Mouse (Mus musculus) ovary, postnatal 10 days (tissue): ENCODE data around the gene Fgf10.

ENCODE experiments used
- DNase-seq: peaks from one replicate; pipeline ENCODE4 v3.0.0; 2022; ENCODE audit warnings: low spot score

The Fgf10 gene

DNA sequence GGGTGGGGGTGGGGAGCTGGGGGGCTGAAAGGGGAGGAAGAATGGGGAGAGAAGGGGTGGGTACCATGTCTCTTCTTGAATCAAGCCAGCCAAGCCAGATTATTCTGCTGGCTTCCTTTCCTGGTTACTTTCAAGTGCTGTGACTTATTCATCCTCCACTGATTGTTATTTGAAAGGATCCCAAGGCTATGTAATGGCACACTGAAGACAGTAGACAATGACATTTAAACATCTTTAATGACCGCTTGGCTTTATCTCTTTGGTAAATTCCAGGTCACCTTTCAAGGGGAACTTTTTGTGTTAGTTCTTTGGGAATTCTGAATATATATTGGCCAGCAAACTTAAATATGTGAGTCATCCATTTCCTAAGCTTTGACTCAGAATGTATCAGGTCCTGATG lies 47.1 kb downstream of the Fgf10 start:
- no peak for DNase-seq

DNA sequence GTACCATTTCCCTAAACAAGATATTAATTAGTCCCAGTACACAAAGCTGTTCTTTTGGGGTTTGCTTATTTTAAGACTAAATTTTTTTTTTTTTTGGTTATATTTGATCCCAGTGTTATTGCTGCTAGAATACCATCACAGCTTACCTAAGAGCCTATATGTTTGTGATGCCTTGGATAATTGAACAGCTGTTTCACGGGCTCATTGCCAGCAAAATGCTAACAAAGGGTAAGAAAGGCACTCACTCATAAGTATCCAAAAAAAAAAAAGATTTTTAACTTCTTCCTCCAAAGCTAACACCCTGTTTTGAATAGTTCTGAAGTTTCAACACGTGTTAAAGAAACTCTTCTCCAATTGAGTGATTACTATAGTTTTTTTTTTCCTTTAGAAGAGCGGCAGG lies 48.8 kb downstream of the Fgf10 start:
- no peak for DNase-seq

GRCm38 (mm10) chr13:118721668-118722067 lies 52.1 kb downstream of the Fgf10 start:
- DNase-seq, result no peak

DNA sequence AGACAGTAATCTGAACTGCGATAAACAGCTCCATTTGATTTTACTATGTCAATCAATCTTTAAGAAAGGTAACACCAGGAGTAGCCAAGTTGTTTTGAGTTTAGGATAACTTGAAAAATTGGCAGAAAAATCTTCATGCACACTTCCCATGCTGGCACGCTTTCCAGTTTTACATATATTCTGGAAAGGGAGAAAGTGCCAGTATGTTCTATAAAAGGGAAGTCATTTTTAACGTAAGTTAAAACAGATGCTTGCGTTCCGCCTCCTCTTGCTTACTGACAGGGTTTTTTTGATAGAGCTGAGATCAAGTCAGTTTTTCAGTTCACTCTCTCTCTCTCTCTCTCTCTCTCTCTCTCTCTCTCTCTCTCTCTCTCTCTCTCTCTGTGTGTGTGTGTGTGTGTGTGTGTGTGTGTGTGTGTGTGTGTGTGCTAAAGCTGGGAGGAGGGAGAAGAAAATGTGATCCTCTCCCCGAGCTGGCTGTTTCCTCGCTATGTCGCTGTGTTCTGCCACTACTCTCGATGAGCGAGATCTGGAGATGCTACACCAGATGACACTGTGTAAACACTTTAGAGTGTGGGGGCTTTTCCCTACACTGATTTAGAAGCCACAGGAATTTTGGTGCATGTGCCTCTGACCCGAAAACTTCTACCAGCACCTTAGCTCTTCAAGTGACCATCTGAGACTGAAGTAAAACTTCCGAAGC lies 62.4 kb downstream of the Fgf10 start:
- no peak for DNase-seq

- no peak for DNase-seq
Measured at GRCm38 (mm10) chr13:118739854-118740411, 70.3 kb downstream of the Fgf10 start.

GRCm38 (mm10) chr13:118742788-118743187 lies 73.2 kb downstream of the Fgf10 start:
- DNase-seq, result no peak

DNA sequence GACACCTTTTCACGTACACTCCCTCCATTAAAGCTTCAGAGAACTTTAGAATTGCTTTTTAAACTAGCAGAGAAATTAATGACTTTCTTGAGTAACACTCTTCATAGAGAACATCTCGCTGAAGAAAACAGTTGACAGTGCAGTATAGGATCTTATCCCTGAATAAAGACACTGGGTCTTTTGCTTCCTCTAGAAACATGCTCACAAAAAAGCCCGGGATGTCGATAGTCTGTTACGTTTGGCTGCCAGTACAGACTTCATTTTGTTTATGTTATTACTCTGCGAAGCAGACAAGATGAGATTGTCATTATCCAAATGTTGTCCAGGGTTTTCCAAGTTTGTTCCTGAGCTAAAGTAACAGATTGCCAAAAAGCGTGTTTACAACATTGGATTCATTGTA lies 75.2 kb downstream of the Fgf10 start:
- DNase-seq, result no peak

DNA sequence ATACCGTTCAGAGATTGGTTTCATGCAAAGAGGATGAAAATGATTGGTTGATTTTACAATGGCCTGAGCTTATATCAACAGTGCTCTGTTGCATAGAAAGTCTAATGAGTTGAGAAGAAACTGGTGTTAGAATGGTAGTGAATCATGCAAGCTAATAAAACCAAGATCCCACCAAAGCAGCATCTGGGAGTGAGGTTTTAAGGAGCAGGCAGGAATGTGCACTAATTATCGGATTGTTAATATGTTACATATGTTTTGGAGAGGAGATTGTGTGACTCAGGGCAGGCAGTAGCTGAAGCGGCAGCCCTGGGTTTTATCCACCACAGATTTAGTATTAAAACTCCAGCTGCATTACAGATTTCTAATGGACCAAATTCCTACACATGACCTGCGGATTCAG lies 76.8 kb downstream of the Fgf10 start:
- DNase-seq, result no peak

- no peak for DNase-seq
Measured at GRCm38 (mm10) chr13:118754024-118754423, 84.4 kb downstream of the Fgf10 start.

DNA sequence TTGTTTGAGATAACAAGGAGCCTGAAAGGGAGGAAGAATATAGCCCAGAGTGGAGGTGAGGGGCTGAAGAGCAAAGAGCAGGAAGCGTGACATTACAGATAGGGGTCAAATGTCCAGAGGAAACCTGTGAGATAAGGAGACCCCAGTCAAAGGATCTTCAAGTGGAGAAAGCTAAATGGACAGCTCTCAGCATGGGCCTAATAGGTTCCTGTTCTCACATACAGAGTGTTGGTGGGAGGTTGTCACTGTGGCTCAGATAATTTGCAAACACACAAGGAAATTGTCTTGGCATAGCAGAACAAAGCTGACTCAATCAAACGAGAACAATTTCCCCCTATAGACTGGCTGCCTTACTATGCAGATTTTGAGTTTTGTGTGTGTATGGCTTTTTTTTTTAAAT lies 89.4 kb downstream of the Fgf10 start:
- no peak for DNase-seq

DNA sequence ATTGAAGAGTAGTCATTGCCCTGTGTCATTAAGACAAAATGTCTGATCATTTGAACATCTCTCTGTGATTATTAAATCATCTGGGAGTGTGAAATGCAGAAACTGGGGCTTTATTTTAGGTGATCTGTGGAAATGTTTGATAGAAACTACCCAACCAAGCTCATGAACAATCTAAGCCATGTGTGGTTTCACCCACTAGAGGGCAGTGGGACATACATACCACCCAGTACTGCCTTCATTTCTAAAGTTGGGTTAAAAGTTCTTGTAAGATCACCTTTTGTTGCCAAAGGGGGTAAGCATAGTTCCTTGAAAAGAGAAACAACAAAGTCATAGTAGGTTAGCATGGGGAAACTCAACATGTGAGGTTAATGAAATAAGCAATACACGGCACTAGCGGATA lies 93.4 kb downstream of the Fgf10 start:
- DNase-seq, result no peak

DNA sequence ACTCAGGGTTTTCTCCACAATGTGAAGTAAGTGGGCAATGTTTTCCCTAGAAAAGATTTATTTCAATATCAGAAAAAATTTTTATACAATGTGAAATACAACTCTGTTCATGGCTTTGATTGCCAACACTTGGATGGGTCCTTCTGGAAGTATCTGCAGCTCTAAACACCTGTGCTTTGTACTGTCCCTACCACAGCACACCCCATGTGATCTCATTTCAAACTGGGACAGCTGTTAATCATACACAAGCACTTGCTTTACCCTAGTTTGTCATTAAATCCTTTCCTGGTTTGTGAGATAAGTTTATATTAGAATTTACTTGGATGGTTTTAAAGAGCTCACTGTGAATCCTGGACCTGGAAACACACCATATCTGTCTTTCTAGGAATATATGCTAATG lies 102.6 kb downstream of the Fgf10 start:
- no peak for DNase-seq

DNA sequence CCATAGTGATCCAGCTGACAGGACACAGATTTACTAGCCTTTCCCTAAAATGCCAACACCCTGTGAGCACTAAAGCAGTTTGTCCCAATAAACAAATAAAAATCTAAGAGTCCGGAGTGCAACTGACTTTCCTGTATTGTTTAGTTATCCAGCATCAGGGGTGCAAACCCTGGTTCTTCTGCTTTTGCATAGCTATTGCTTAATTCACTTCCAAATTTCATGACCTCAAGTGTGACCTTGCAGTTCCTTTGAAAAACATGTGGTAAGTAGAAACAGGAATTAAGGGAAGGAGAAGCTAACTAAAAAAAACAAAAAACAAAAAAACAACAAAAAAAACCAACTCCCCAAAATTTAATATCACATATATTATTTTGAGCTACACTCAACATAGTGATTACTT lies 105.6 kb downstream of the Fgf10 start:
- no peak for DNase-seq

DNA sequence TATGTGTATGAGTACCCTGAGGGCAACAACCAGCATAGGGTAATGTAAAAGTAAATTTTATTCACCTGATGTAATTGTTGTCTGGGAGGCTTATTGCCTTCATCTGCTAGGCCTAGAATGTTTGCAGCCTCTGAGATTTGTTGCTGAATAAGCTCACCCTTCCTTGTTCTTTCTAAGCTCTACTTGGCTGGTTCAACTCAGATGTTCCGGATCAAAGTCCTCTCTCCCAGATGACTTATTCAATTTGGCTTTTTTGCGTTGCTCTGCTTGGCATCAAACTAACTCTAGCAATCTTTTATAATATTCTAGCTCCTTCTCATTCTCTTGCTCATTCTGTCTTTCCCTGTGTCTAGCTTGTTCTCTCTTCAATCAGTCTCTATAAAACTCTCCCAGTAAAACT lies 109.6 kb downstream of the Fgf10 start:
- no peak for DNase-seq

GRCm38 (mm10) chr13:118791753-118792152 lies 122.2 kb downstream of the Fgf10 start:
- no peak for DNase-seq

GRCm38 (mm10) chr13:118792198-118792597 lies 122.6 kb downstream of the Fgf10 start:
- DNase-seq, result no peak

- no peak for DNase-seq
Measured at GRCm38 (mm10) chr13:118800176-118800575, 130.6 kb downstream of the Fgf10 start.

DNA sequence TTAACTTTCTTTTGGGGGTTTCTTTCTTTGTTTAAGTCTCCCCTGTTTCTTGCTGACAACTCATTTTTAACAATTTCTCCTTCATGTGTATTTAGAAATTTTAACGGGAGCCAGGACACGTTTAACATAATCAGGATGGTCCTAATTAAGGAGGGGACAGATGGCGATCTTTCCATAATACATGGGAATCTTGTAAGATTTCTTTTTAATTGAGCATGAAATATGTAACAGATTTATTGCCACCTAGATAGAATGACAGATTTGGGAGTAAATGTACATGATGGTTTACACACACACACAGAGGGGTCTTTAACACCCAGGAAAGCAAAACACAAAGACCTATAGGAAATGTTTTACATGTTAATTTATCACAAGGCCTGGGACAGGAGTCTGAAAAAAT lies 137.1 kb downstream of the Fgf10 start:
- no peak for DNase-seq

DNA sequence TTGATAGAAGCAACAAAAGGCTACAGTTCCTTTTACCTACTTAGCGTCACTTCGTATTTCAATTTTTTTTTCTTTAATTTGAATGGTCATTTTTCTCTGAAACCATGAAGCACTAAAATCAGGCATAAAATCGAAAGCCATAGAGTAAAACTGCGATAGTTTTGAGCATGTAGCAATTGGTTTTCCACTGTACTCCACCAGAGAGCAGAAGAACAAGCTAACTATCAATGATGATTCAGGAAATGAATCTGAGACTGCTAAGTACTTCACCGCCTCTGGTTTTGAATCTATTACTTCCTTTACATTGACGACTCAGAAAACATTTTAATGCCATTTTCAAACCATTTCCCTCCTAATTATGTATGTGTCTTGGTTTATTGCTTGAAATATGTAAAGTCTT lies 150.2 kb downstream of the Fgf10 start:
- no peak for DNase-seq

DNA sequence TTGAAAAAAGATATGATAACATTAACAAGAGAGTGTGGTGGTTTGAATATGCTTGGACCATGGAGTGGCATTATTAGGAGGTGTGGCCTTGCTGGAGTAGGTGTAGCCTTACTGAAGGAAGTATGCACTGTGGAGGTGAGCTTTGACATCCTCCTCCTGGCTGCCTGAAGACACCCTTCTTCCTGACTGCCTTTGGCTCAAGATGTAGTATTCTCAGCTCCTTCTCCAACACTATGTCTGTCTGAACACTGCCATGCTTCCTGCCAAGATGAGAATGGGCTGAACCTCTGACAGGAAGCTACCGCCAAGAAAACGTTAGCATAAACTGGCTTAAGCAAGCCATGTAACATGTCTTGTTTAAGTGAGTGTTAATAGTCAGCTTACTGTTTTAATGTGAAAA lies 153.5 kb downstream of the Fgf10 start:
- DNase-seq, result no peak

- no peak for DNase-seq
Measured at GRCm38 (mm10) chr13:118825102-118825501, 155.5 kb downstream of the Fgf10 start.

DNA sequence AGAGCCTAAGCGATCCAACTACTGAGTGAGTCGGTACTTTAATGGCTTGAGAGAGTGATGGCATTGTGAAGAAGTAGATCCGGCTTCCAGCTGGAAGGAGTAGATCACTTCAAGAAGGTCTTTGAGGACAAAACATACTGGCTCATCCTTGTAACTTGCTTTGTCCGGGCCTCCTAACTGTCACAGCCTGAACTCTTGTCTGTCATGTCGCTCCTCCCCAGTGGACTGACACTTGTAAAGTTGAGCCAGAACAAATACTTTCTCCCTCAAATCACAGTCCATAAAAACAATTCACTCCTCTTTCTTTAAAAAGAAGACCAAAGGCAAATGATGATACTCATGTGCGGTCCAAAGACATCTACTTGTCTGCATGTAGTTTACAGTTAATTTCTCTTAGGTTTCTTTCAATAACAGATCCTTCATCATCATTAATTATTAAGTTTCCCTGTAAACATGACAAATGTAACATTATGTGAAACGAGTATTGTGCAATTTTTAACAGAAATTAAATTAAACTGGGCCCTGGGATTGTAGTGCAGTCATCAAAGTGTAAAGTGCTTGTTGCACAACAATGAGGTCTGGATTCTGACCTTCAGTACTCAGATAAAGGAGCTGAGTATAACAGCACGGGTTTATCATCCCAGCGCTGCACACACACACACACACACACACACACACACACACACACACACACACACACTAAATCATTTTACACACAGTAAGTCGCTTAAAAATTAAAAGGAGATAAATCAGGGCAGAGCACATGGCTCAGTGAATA lies 159.2 kb downstream of the Fgf10 start:
- DNase-seq, result no peak

DNA sequence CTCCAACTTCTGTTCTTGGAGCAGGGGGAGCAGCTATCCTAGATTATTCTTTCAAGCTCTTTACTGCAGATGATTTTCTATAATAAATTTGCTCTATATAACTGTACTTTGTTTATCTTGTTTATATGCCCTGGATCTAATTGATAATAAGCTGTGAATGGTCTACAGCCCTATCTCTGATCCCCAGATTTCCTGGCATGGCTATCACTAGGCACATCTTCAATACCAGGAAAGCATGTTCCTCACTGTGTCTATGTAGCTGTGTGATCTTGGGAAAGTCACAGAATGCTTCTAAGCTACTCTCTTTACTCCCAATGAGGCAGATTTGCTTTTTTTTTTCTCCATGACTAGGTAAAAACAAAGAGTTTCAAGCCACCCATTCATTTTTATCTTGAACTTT lies 164.4 kb downstream of the Fgf10 start:
- no peak for DNase-seq

DNA sequence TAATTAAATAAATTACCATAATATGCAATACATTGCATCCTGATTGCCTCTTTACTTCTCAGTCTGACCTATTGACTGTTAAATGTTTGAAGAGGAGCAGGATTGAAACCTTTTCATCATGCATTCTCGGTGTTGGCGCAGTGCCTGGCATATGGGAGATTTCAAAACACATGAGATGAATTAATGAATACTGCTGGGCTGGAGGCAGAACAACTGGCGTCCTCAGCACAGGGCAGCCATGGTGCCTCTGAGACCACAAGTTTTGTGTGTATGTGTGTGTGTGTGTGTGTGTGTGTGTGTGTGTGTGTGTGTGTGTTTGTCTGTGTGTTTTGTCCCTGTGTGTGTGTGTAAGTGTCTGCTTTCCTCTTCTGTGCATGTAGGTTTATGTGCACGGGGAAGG lies 165.5 kb downstream of the Fgf10 start:
- DNase-seq, result no peak
